Mouse (Mus musculus): ENCODE results near the gene Lrrn1.

- TF ChIP-seq CTCF (IDR thresholded peaks at IDR 0.05; ENCODE audit: low read depth) (no peak), EP300 (optimal IDR thresholded peaks at IDR 0.05) (no peak)
Observed at GRCm38 (mm10) chr6:107555364-107555763, 25.8 kb downstream of the Lrrn1 start.

Data from stomach, postnatal 0 days (tissue).